Mouse (Mus musculus): ENCODE results near the gene Herc6. TPM values are rescaled to one million over a fixed set of nuclear protein-coding genes. Genes with fewer than 3 reads are reported as not detected.

Herc6 gene
- total RNA-seq, 2 experiments from 2014 or later, result 12.4 to 18.6 TPM

- intact Hi-C loops (cut with DNase I), result loop anchor here (5.0 to 10.0 kb wide), 4 partner anchors 94 to 777 kb away; partner anchors contain the start of genes Herc6, Nt5c3, Ppm1k and Vmn1r4
- no peak for TF ChIP-seq CTCF (IDR thresholded peaks at IDR 0.05)
- Histone ChIP-seq H3K27ac (peak overlapping the region; percentile 99), H3K4me3 (peak overlapping the region; percentile 90)
- no peak for DNase-seq (ENCODE audit: extremely low spot score in 1 of 2, low spot score in 2 of 2)
Observed at GRCm38 (mm10) chr6:57701686-57702085, 120.9 kb downstream of the Herc6 start.

GRCm38 (mm10) chr6:57702376-57702742 lies 121.6 kb downstream of the Herc6 start, which contains the start of gene Lancl2:
TSS of gene Lancl2 (plus strand) at chr6:57702540.
- Histone ChIP-seq H3K4me3 (peak within 1 kb of the TSS; percentile 90), H3K27ac (peak within 1 kb of the TSS; percentile 99)
- peak; percentile 43 to 53 for DNase-seq (ENCODE audit: extremely low spot score in 1 of 2, low spot score in 2 of 2)
- intact Hi-C loops (cut with DNase I), result loop anchor here (5.0 to 10.0 kb wide), 4 partner anchors 95 to 778 kb away; partner anchors contain the start of genes Herc6, Nt5c3, Ppm1k and Vmn1r4
- TF ChIP-seq CTCF (IDR thresholded peaks at IDR 0.05), result peak; percentile 8

GRCm38 (mm10) chr6:57702743-57703499 lies 122.1 kb downstream of the Herc6 start:
- H3K27ac ChIP-seq, result peak overlapping the region; percentile 99
- peak; percentile 95 to 96 for DNase-seq (ENCODE audit: extremely low spot score in 1 of 2, low spot score in 2 of 2)
- peak overlapping the region; percentile 90 for H3K4me3 ChIP-seq
- intact Hi-C loops (cut with DNase I), result loop anchor here (1.0 to 10.0 kb wide), 5 partner anchors 96 to 778 kb away; partner anchors contain the start of genes Herc6, Nt5c3, Ppm1k and Vmn1r4
- TF ChIP-seq CTCF (IDR thresholded peaks at IDR 0.05), result no peak

GRCm38 (mm10) chr6:57703703-57704102 lies 122.9 kb downstream of the Herc6 start:
- DNase-seq (ENCODE audit: extremely low spot score in 1 of 2, low spot score in 2 of 2), result no peak
- Histone ChIP-seq H3K4me3 (peak overlapping the region; percentile 90), H3K27ac (peak overlapping the region; percentile 99)
- TF ChIP-seq CTCF (IDR thresholded peaks at IDR 0.05), result no peak
- intact Hi-C loops (cut with DNase I), result loop anchor here (1.0 to 10.0 kb wide), 5 partner anchors 96 to 779 kb away; partner anchors contain the start of genes Herc6, Nt5c3, Ppm1k and Vmn1r4

GRCm38 (mm10) chr6:57706721-57707120 lies 125.9 kb downstream of the Herc6 start:
- TF ChIP-seq CTCF (IDR thresholded peaks at IDR 0.05), result no peak
- no peak overlapping the region for H3K27ac ChIP-seq
- H3K4me3 ChIP-seq, result no peak overlapping the region
- no peak for DNase-seq (ENCODE audit: extremely low spot score in 1 of 2, low spot score in 2 of 2)
- intact Hi-C loops (cut with DNase I), result loop anchor here (10.0 kb wide), 1 partner anchor 782 kb away; the partner anchor contains the start of genes Nt5c3 and Vmn1r4

- intact Hi-C loops (cut with DNase I), result no loop called here
Observed at GRCm38 (mm10) chr6:57711726-57712125, 130.9 kb downstream of the Herc6 start.

More at GRCm38 (mm10) chr6:57711726-57712125, 130.9 kb downstream of the Herc6 start:
- no peak; the same call in 1 of the 2 replicates for TF ChIP-seq CTCF (IDR thresholded peaks at IDR 0.05)
- Histone ChIP-seq H3K4me3 (no peak overlapping the region), H3K27ac (no peak overlapping the region)
- DNase-seq (ENCODE audit: extremely low spot score in 1 of 2, low spot score in 2 of 2), result no peak

Other genes starting within 250 kb of the Herc6 start
- gene Vmn1r17, start 217.3 kb upstream of the Herc6 start, total RNA-seq (2021), result not detected
- not detected for gene Vmn1r18, start 185.2 kb upstream of the Herc6 start, total RNA-seq (2021)
- gene Vmn1r19, start 177.2 kb upstream of the Herc6 start, total RNA-seq (2021), result not detected
- gene Vmn1r20, start 152.1 kb upstream of the Herc6 start, total RNA-seq (2021), result not detected
- gene Ppm1k, start 45.5 kb upstream of the Herc6 start, total RNA-seq (2021), result 10 to 100 TPM; 77.1 to 78.1 TPM
- 1 to 10 TPM; 9.0 to 9.8 TPM for gene Pyurf, start 111.1 kb downstream of the Herc6 start, total RNA-seq (2021)
- 100 to 1,000 TPM; 100 to 111 TPM for gene Lancl2, start 121.5 kb downstream of the Herc6 start, total RNA-seq (2021)
- gene Vopp1, start 244.2 kb downstream of the Herc6 start, total RNA-seq (2021), result 100 to 1,000 TPM; 123 to 130 TPM

Data from left cerebral cortex, adult 2 months (tissue).